Mouse (Mus musculus) liver, embryonic 14.5 days (tissue): Measurements from ENCODE around the gene Sdk2. TPM values are rescaled to one million over a fixed set of nuclear protein-coding genes. Genes with fewer than 3 reads are reported as not detected.
A peak's percentile ranks its signal among the peaks of the same experiment; 100 is the strongest.

Source experiments
- ATAC-seq: fragments of 200-750 bp; cut with Nextera tagmentation; 2 replicates; pipeline ENCODE4 v1.8.0; 2017; ENCODE audit warnings: moderate number of reproducible peaks, mild to moderate bottlenecking, moderate library complexity; ENCODE audit not compliant: insufficient read depth
- DNase-seq, 3 experiments: peaks; one replicate each; pipeline ENCODE4 v3.0.0-alpha.2; 2012 to 2013; ENCODE audit warnings: low read depth in 3 of 3, low spot score in 3 of 3
- H3K27ac ChIP-seq: fragments of 300-500 bp; sonication (generic); 2 replicates; pipeline ENCODE4 v1.5.1; 2014; ENCODE audit warnings: moderate library complexity, mild to moderate bottlenecking, control low read depth, inconsistent platforms
- H3K27me3 ChIP-seq: fragments of 300-500 bp; sonication (generic); 2 replicates; pipeline ENCODE4 v1.6.1; 2014; ENCODE audit warnings: mild to moderate bottlenecking, low read length, moderate library complexity; ENCODE audit not compliant: control insufficient read depth, insufficient read depth
- H3K36me3 ChIP-seq: fragments of 300-500 bp; sonication (generic); replicated peaks from 2 replicates; pipeline ENCODE4 v1.6.1; 2014; ENCODE audit warnings: low read depth; ENCODE audit not compliant: control insufficient read depth, insufficient read depth
- H3K4me1 ChIP-seq, 2 experiments: fragments of 200-500 bp in 1 of 2; fragments of 300-500 bp in 1 of 2; sonication (generic) in 1 of 2; replicated peaks; 2 replicates each; pipeline ENCODE4 v1.6.1; 2012 to 2014; ENCODE audit warnings: antibody characterized with exemption in 1 of 2, inconsistent platforms in 1 of 2, low read length in 1 of 2; ENCODE audit not compliant: control insufficient read depth in 2 of 2, insufficient read depth in 2 of 2
- H3K4me2 ChIP-seq: fragments of 300-500 bp; sonication (generic); 2 replicates; pipeline ENCODE4 v1.6.1; 2014; ENCODE audit warnings: low read depth, mild to moderate bottlenecking, control low read depth, moderate library complexity
- H3K4me3 ChIP-seq, 2 experiments: fragments of 200-500 bp in 1 of 2; fragments of 300-500 bp in 1 of 2; sonication (generic) in 1 of 2; 2 replicates each; pipeline ENCODE4 v1.5.1; 2012 to 2014; ENCODE audit warnings: low read depth in 2 of 2, low read length in 2 of 2, mild to moderate bottlenecking in 2 of 2, control low read depth in 1 of 2, inconsistent platforms in 1 of 2, moderate library complexity in 1 of 2; ENCODE audit not compliant: insufficient read depth in 1 of 2
- H3K9ac ChIP-seq: fragments of 300-500 bp; sonication (generic); replicated peaks from 2 replicates; pipeline ENCODE4 v1.6.1; 2014; ENCODE audit warnings: mild to moderate bottlenecking, control low read depth, moderate library complexity
- H3K9me3 ChIP-seq: fragments of 300-500 bp; sonication (generic); 2 replicates; pipeline ENCODE4 v1.6.1; 2016; ENCODE audit warnings: low read length, mixed read lengths; ENCODE audit not compliant: control insufficient read depth
- CTCF ChIP-seq: IDR thresholded peaks from 2 replicates; pipeline ENCODE4 v1.5.1; 2016; ENCODE audit warnings: antibody characterized with exemption, low read depth, control low read depth
- EP300 ChIP-seq: IDR thresholded peaks from 2 replicates; pipeline ENCODE4 v1.6.1; 2016; ENCODE audit warnings: antibody characterized with exemption, low read depth
- WGBS: fragments of 180-500 bp; shearing (Covaris S2); extraction: QIAGEN DNeasy Blood & Tissue Kit; methylation state at CpG from one replicate; pipeline ENCODE4 v1.1.7; 2014; ENCODE audit not compliant: insufficient replicate concordance; 5-methylcytosine and 5-hydroxymethylcytosine counted together
- polyA plus RNA-seq, 2 experiments: library from polyadenylated mRNA; depleted of rRNA in 1 of 2; stranded (reverse) in 1 of 2; unstranded in 1 of 2; fragments of >200 nt; fragmentation: Nextera tagmentation in 1 of 2; extraction: Ambion mirVana in 1 of 2; gene quantifications; 2 replicates each; pipeline versions ENCODE4 v1.2.1 to v1.2.3; 2012 to 2014

The Sdk2 gene
- polyA plus RNA-seq, 2 experiments: 0.09 to 0.13 TPM

GRCm38 (mm10) chr11:113923137-113923536, 143.7 kb downstream of the Sdk2 start:
- Histone ChIP-seq H3K4me3 (no peak overlapping the region), H3K4me1 (no peaks in the 10 kb centered on the region), H3K9me3 (no peaks in the 10 kb centered on the region), H3K27me3 (no peaks in the 10 kb centered on the region), H3K36me3 (no peaks in the 10 kb centered on the region), H3K4me2 (no peak overlapping the region), H3K9ac (no peak overlapping the region), H3K27ac (no peak overlapping the region)
- ATAC-seq (no peak), DNase-seq (no peak)
- no peak for TF ChIP-seq CTCF
- no peak for TF ChIP-seq EP300
- WGBS: 50% methylated on average over 5 of the region's 5 CpGs

DNA sequence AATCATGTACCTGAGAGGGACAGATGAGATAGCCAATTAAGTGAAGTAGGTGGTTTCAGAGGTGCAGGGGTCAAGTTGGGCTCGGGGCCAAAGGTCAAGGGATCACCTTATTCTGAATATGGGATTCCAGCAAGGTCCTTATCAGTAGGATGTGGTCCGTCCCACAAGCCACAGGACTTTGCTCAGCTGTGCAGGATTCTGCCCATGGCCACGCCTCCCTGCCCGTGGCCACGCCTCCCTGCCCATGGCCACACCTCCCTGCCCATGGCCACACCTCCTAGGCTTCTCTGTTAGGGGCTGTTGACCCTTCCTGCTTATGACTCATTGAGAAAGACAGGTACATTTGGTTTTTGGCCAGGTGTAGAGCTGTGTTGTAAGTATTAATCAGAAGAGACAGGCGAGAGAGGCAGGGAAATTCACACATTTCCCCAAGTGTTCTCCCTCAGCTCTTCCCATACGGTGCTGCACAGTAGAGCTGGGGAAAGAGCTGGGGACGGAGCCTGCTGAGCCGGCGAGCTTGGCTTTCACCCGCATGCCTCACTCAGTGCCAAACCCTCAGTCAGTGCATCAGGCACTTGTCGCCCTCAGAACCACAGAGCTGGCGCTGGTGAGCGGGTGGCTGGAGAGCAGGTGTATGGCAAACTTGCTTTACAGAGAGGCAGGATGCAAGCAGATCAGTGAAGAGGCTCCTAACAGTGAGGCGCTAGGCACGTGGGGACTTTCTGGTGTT, 163.6 kb downstream of the Sdk2 start:
- H3K9me3 ChIP-seq: no peaks in the 10 kb centered on the region
- no peak overlapping the region for H3K4me2 ChIP-seq
- no peaks in the 10 kb centered on the region for H3K36me3 ChIP-seq
- no peak for TF ChIP-seq EP300
- TF ChIP-seq CTCF: no peak
- H3K9ac ChIP-seq: no peak overlapping the region
- DNase-seq (no peak), ATAC-seq (0 out of 2 replicates have a peak, but pooled peaks have one; percentile 18)
- H3K4me1 ChIP-seq: no peaks in the 10 kb centered on the region
- no peaks in the 10 kb centered on the region for H3K27me3 ChIP-seq
- H3K27ac ChIP-seq: no peak overlapping the region
- 56% methylated on average over 16 of the region's 16 CpGs for WGBS
- no peak overlapping the region for H3K4me3 ChIP-seq

DNA sequence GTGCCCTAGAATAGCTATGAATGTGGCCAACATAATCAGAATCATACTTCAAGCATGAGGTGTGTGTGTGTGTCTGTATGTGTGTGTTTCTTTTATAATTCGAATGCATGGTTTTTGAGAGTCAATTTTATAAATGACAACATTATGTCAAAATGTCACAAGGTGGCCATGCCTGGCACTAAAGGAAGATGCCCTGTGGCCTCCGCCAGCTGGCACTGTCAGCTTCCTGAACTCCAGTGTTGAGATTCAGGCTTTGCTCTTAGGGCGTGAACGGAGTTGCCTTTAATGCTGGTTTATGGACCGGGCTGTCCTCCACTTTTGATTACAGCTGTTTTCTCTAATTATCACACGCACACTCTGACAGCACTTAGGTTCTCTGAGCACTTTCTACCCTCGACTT, 164.9 kb downstream of the Sdk2 start:
- Histone ChIP-seq H3K9ac (no peak overlapping the region), H3K4me1 (no peaks in the 10 kb centered on the region), H3K27me3 (no peaks in the 10 kb centered on the region), H3K27ac (no peak overlapping the region), H3K9me3 (no peaks in the 10 kb centered on the region), H3K4me2 (no peak overlapping the region), H3K36me3 (no peaks in the 10 kb centered on the region), H3K4me3 (no peak overlapping the region)
- TF ChIP-seq EP300 (no peak), CTCF (no peak)
- ATAC-seq (no peak), DNase-seq (no peak)
- 63% methylated on average over 7 of the region's 7 CpGs for WGBS

GRCm38 (mm10) chr11:113898671-113899070, 168.2 kb downstream of the Sdk2 start:
- H3K9ac ChIP-seq: no peak overlapping the region
- DNase-seq (no peak), ATAC-seq (no peak)
- no peaks in the 10 kb centered on the region for H3K36me3 ChIP-seq
- H3K4me1 ChIP-seq: no peaks in the 10 kb centered on the region
- no peak overlapping the region for H3K4me3 ChIP-seq
- no peak overlapping the region for H3K27ac ChIP-seq
- H3K4me2 ChIP-seq: no peak overlapping the region
- H3K9me3 ChIP-seq: no peaks in the 10 kb centered on the region
- WGBS: 41% methylated on average over 7 of the region's 7 CpGs
- TF ChIP-seq CTCF (no peak), EP300 (no peak)
- H3K27me3 ChIP-seq: no peaks in the 10 kb centered on the region

- no peak for TF ChIP-seq EP300
- no peak for TF ChIP-seq CTCF
- H3K9me3 ChIP-seq: no peaks in the 10 kb centered on the region
- WGBS: 64% methylated on average over 5 of the region's 5 CpGs
Observed at GRCm38 (mm10) chr11:113896006-113896405, 170.8 kb downstream of the Sdk2 start.

More at GRCm38 (mm10) chr11:113896006-113896405, 170.8 kb downstream of the Sdk2 start:
- DNase-seq (no peak), ATAC-seq (no peak)
- Histone ChIP-seq H3K4me1 (no peaks in the 10 kb centered on the region), H3K27me3 (no peaks in the 10 kb centered on the region), H3K27ac (no peak overlapping the region), H3K4me3 (no peak overlapping the region), H3K4me2 (no peak overlapping the region), H3K36me3 (no peaks in the 10 kb centered on the region), H3K9ac (no peak overlapping the region)
